Mouse (Mus musculus) right cerebral cortex, adult 2 months (tissue): ENCODE results near the gene Nfkb1.

Experiments
- DNase-seq, 2 experiments: peaks; one replicate each; pipeline ENCODE4 v3.0.0; 2021 to 2022; ENCODE audit warnings: low spot score in 2 of 2

The Nfkb1 gene

DNA sequence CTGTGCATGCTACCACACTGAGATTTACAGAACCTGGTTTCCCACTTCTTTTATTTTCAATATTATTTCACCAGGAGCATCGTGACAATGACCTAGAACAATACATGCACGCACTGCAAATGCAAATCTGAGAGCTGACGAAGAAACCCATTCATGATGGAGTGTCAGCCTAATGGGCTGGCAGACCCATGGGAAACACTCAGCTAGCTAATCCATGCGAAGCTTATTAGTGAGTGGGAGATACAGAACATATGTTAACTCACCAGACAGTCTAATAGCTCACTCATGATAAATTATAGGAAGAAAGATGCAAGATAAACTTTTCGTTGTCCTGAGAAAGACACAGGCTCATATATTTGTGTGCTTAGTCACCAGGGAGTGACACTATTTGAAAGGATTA is 19.2 kb downstream of the Nfkb1 start:
- DNase-seq = no peak

DNA sequence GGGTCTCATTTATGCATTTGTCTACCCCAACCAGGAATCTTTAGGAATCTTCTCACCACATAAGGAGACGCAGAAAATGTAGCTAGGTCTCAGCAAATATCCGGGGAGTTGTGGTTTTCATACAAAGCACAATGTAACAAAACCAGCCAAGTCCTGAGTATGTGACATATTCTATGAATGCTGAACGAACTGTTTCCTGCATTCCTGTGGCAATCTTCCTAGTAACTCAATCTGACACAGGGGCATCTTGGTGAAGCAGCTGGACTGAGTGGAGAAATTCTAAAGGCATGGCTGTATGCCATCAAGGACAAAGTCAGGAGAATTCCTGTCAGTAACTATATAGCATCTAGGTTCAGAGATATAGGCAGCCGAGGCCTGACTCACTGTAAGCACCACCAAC is 20.5 kb downstream of the Nfkb1 start:
- no peak for DNase-seq

DNA sequence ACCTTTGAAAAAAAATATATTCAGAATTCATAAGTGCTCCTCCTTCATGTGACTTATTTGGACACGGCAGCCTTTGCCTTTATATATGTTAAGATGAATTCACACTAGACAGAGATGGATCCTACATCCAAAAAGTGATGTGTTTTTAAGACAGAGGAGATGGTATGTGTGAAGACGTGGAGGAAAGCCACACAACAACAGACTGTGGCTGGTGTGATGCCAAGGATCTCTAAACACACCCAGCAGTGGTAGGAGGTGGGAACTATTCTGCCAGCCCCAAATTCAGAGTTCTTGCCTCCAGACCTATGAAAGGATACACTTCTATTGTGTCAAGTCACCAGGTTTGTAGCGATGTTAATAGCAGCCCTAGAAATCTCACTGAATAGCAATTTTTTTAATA is 24.3 kb downstream of the Nfkb1 start:
- DNase-seq = peak in 1 of 2 experiments; percentile 30

DNA sequence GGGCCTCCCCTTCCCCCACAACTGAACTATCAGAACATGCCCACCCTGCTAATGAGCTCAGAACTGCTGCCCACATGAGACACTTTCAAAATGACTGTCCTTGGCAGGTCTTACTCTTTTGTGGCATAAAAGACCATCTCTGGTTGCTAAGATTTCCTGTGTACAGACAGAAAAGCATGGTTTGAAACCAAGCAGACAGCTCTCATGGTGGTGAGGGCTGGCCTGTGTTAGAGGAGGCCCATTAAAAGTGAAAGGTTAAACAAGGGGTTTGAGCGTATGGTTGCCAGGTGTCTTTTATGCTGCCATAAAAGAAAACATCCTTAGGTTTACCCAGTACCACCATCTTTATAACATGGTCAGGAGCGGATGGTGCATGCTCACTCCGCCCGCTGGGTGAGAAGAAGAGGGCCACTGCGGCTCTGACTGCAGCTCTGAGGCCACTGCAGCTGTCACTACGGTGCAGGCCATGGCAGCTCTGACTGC is 25.5 kb downstream of the Nfkb1 start:
- no peak for DNase-seq

DNA sequence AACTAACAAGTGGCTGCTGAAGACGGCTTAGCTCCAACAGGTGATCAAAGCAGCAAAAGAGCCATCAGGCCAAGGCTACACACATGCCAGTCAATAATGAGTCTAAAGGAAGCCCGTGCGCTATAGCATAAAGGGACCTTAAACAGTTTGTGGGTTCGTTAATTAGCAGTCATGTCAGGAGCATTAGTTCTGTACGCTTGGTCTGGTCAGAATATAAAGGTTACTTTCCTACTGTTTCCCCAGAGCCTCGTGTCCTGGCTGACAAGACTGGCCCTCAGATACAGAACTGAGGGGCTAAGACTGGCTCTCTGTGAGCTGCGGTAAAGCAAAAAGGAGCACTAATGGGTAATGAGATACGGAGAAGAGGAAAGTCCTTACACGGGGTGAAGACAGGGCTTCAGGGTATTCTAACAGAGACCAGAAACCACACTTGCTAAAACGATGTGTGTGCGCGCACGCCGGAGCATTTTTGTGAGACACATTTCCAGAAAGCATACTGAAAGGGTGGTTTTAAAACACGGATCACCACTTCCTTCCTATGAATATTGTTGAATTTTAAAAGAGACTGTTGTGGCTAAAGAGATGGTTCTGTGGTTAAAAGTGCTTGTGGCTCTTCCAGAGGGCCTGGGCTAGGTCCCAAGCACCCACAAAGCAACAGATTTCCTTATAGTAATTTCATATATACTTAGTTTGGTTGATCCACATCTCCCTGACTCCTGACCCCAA is 29.0 kb downstream of the Nfkb1 start:
- no peak for DNase-seq

DNA sequence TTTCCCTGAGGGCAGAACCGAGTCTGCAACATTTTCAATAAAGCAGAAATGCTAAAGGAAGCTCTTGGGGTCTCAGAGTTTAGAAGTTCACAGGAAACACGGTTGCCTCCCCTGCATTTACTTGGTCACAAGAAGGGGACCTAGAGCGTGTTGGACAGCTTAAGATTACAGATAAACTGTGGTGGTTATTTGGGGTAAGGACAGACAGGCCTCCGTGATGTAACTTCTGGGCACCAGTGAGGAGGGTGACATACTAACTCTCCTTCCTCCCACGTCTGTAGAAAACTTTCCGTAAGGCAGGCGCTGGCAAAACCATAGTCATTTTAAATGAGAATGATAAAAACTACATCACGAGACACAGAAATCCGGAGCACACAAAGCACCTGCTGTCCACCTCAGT is 29.6 kb downstream of the Nfkb1 start:
- DNase-seq = no peak

DNA sequence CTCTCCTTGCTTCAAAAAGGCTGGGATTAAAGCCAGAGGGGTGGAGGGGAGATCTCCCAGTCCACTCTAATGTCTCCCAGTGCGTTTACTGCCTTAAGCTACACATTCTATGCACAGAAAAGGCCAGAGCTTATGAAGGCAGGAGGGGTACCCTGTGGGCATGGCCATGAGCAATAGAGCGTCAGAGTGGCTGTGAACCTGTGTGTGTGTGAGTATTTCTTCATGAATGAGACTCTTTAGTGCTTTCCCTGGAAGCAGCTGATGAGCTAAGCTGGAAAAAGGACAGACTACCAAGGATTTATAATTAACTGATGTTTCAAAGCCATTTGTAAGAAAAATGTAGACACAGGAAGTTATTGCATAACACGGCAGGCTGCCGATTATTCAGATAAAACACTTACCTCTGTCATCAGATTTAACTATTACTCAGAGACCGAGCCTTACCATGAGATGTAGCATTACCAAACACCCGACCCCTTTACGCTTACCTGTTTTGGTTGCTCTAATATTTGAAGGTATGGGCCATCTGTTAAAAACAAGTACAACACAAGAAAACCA is 32.7 kb downstream of the Nfkb1 start:
- DNase-seq = no peak

DNA sequence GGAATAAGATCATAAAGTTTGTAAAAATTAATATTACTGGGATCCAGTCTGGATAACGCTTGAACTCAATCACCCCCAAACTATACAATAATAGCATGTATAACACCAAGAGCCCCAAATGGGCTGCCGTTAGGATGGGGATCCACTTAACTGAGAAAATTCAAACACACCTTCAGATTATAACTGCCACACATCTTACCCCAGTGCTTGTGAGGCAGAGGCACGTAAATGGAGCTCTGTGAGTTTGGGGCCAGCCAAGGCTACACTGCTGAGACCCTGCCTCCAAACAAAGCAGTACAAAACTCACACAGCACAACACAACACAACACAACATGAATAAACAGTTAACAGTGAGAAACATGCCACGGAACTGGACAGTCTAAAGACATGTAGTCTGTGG is 35.2 kb downstream of the Nfkb1 start:
- DNase-seq = no peak

DNA sequence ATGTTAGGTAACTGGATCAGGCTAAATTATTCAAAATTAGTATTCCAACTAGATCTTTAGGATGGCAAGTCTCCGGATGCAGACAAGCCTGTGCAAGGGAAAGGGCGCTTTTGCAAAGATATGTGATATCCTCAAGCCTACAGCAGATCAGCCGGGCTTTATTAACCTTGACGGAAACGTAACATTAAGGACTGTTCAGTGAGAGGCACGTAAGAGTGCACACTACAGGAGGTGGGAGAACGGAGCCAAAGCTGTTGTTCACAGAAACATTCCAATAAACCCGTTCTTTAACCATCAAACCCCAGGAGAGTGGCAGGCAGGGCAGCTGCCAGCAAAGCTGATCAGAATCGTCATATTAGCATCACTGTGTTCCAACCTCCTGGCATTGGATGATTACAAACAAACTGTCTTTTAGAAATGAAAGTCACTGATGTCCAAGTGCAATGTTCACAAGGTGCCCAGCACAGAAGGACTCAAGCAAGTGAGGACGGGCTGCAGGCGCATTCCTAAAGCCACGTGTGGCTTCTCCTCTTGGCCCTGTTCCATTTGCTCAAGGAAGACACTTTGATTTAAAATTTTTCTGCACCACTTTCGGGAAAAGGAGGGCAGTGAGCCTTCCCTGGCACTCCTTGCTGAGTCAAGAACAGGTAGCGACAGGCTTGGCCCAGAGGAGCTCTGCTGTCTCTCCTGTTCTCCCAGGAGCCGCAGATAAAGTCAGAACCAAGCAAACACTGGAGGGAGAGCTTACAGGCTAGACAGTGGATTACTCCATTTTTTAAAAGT is 40.4 kb downstream of the Nfkb1 start:
- DNase-seq = no peak

DNA sequence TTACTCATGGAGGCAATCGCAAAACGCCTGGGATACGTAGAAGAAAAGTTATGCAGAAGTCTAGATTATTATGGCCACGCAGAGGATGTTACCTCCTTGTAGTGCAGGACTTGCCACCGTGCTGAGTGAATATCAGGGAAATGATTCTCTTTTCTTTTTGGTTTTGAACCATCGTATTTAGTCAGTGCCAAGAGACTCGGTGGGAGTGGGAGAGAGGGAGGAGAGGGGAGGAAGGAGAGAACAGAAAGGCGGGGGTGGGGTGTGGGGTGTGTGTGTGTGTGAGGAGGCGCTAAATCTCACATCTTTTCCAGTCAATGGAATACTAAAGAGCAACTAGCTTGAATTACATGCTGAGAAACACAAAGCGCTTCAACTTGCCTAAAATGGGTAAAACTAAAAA is 41.5 kb downstream of the Nfkb1 start:
- DNase-seq = no peak

DNA sequence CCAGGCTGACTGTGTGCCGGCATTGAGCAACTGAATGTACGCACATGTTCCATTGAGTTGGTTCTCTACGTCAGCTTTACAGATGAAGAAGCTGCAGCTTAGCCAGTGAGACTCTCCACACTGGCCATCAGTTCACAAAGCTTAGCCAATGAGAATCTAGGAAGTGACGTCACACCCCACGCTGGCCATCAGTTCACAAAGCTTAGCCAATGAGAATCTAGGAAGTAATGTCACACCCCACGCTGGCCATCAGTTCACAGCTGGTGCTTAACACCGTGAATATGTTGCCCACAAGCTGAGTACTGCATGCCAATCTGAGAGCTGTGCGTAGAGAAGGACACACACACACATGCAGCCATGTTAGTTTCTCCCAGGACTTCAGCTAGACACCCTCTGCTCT is 42.8 kb downstream of the Nfkb1 start:
- DNase-seq = no peak

DNA sequence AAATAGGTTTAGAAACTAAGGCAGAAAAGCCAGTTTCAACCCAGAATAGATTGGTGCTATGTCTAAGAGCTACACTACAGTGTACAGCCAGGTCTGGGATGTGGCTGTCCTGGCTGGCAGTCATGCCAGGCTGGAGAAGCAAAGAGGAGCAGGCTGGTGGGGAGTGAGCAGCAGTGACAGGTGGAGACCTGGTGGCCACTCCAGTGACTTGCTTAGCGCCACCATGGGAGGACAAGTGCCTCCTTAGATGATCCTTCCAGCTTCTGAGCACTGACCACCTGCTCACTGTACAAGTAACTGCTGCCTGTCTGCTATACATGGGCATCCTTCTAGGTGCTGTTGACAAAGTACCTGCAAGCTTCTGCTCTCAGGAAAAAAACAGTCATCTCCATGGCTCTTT is 44.7 kb downstream of the Nfkb1 start:
- no peak for DNase-seq

DNA sequence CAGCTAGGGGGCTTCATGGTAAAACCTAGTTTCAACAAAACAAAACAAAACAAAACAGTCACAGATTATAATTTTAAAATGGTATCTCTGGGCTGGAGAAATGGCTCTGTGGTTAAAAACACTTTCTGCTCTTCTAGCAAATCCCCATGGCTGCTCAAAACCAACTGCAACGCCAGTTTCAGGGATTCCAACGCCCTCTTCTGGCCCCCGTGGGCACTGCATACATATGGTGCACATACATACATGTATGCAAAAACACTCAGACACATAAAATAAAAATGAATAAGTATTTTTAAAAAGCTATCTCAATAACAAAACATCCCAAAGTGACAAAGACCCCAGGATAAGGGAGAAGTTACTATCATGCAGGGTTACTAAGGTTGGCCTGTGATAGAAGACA is 46.4 kb downstream of the Nfkb1 start:
- no peak for DNase-seq

DNA sequence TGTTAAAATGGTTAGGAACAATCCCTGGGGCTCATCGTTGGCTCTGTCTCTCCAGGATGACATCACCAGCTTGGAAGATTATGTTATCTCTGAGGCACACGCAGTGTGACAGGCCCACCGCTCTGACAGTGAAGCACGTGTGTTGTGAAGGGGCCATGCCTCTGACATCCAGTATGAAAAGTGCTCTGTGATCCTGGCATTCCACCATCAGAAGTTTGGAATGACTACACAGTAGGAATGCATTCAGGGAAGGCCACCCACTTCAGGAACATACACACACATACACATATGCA is 49.8 kb downstream of the Nfkb1 start:
- DNase-seq = no peak

DNA sequence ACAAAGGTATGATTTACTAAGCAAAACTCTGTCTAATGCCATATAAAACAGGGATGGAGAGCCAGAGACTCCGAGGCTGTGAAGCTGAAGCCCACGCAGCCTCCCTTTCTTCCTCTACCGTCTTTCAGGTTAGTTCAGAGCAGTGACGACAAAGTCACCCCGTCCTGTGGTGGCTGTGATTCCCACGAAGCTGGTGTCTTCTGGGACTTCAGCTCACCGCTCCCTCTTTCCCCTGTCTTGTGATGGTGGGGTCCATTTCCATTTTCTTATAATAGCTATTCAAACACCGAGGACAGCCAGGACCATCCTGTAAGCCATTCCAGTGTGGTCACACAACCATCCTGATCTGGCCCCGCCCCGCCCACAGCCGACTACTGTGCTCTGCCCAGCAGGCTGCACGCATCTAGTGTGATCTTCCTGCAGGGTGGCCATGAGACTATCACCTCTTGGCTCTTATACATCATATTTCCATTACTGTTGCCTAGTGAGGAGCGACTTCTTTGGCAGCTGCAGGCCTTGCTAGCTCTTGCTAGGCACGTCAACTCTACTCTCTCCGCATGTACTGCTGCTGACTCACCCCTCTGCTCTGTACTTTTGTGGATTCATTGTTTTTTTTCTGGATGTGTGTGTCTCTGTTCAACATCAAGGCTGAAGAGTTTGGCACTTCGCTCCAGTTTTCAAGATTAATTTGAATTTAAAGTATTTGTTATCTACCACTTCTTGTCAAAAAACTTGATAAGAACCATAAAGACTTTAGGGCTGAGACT is 50.3 kb downstream of the Nfkb1 start:
- no peak for DNase-seq

DNA sequence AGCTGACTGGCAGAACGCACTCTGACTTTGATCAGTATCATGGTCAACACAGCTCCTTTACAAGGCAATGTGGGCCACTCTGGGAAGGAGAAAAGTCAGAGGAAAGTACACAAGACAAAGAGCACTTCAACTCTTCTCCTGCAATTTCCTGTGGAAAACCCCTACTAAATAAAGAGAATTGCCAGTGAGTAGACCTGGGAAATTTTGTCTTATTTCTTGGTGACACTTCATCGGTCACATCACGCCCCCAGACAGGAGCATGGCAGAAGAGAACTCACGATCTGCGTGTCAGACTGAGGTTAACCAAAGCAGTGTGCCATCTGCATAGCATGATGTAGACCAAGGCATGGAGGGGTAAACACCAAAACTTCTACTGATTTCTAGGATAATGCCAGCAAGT is 51.1 kb downstream of the Nfkb1 start:
- DNase-seq = no peak

DNA sequence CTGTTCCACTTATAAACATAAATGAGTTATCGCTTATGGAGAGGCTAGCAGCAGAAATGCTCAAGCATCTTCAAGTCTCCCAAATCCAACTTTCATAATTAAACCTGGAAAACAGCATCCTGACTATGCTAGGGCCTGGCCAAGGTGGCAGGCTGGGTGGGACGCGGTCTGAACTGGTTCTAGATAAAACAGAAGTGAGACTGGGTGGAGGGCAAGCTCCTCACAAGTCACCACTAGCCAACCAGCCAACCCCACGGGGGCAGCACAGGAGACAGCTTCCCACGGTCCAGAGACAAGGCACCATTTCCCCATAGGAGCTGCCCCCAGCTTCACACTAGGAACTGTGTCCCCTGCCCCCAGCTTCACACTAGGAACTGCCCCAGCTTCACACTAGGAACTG is 53.8 kb downstream of the Nfkb1 start:
- DNase-seq = no peak

DNA sequence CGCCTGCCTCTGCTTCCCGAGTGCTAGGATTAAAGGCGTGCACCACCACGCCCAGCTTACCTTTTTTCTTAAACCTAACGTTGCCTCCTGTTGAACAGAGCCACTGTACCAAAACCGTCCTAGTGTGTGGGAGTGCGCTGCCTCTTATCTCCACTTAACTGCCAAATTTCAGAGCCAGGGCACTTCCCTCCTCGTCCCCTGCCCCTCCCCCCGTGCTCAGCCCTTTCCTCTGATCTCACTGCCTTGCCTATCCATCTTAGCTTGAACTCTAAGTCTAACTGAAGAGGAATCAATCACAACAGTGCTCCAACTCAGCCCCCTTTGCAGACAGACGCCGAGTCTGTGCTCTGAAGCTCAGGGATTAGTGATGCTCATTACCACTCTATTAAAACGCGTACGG is 54.9 kb downstream of the Nfkb1 start:
- no peak for DNase-seq

DNA sequence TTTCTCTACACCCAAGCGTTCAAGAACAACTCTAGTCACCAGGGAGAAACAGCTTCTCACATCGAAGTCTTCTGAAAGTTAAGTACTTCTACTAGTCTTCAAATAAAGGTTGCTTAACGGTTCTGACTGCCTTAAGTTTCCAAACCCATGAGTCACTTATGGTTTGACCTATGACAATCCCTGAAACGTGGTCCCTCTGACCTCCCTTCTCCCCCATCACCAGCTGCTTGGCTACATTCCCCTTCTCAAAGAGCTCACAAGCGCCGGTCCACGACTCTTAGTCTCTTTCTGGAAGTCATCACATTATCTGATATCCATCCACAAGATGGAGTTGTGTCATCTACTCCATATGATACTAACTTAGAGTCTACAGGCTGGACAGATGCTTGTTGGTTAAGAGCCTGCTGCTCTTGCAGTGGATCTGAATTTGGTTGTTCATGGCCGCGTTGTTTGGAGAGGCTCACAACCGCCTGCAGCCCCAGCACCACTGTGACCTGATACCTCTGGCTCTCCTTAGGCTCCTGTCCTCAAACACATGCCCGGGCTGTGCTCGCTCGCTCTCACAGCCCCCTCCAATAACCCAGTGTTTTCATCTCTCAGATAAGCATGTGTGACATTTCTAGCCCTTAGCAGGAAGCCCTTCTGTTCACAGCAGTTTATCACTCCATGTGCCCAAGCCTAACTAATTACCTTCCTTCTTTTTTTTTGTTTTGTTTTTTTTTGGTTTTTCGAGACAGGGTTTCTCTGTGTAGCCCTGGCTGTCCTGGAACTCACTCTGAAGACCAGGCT is 55.5 kb downstream of the Nfkb1 start:
- no peak for DNase-seq

DNA sequence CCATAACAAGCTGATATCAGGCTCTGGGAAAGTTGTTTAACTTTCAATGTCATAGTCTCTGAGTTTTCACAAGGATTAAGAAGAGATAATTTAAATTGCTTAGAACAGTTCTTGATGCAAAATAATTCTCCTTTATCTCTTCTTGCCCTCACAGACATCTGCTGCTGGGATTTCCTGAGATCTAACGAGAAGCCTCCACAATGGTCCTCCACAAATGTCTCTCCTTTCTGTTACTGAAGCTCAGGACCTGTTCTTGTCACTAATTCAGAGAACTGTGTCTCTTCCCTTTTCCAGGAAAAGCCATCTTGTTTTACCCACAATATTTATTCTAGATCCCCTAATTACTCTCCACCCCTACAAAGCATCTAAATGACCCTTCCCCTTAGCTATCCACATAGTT is 56.3 kb downstream of the Nfkb1 start:
- DNase-seq = no peak

DNA sequence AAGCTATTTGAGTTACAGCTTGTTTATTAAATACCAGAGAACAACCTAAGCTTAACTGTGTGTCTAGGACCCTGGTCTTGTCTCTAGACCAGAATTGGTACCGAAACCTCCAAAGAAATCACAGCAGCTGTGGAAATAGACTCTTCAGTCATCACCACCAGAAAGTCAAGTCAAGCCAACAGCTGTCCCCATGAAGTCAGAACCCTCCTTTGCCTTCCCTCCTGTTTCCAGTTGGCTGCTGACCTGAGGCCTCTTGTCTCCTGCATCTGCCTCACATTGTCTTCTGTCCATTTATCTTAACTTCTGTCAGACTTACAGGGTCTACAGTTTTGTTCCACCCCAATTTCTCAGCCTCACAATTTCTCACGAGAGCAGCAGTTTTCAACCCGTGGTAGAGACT is 57.1 kb downstream of the Nfkb1 start:
- no peak for DNase-seq

DNA sequence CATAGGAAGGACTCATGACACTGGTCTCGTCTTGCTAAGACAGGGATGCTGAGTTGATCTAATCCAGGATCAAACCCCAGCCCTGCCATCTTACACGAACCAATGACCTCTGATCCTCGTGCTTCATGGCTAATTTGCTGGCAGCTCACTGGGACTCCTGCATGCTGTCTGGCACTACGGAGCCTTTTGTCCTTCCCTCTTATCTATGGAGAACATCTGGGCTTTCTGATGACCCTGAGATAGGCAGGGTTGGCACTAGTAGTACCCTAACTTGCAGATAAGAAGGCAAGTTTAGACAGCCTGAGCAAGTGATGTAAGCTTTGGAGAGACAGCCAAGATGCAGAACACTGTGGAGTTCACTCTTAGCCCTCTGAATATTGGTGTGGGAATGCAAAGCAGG is 59.5 kb downstream of the Nfkb1 start:
- DNase-seq = no peak
